12 mouse cellular contexts compared by ENCODE assay signal in genomic region chr7:143546554-143546953, GRCm38 (mm10). TPM values are rescaled to one million over a fixed set of nuclear protein-coding genes. Genes with fewer than 3 reads are reported as not detected.
DNase-seq lines count a peak whose midpoint lies in the region; ATAC-seq and TF ChIP-seq lines count a peak whose summit lies in the region.
"Had no signal": no experiment of that assay in that cellular context is flagged by ENCODE, and none has a peak within 500 bp of the region (broad histone marks: within the 10 kb centered on the region; RNA-seq: fewer than 3 reads in every experiment).

No protein-coding gene starts in this region.

- H3K9me3 ChIP-seq in lung, embryonic 16.5 days (ENCODE audit: control insufficient read depth, low read length): no peaks in the 10 kb centered on the region
- no peaks in the 10 kb centered on the region for H3K9me3 ChIP-seq in lung, postnatal 0 days (ENCODE audit: low read length)
- H3K9me3 ChIP-seq in limb, embryonic 13.5 days: no peaks in the 10 kb centered on the region
- no peaks in the 10 kb centered on the region for H3K9me3 ChIP-seq in neural tube, embryonic 15.5 days (replicated peaks)
- H3K9me3 ChIP-seq: limb, embryonic 15.5 days had no signal

- 0 out of 2 replicates have a peak overlapping the region, but pooled peaks have one; percentile 3 for H3K4me3 ChIP-seq in gastrocnemius, adult 2 months
- H3K4me3 ChIP-seq in lung, embryonic 16.5 days (ENCODE audit: low read length): no peak overlapping the region
- H3K4me3 ChIP-seq in lung, postnatal 0 days (ENCODE audit: low read depth, low read length): no peak overlapping the region
- H3K4me3 ChIP-seq in limb, embryonic 13.5 days: no peak overlapping the region
- H3K4me3 ChIP-seq in neural tube, embryonic 15.5 days (replicated peaks): no peak overlapping the region
- H3K4me3 ChIP-seq in layer of hippocampus, adult 2 months: no peak overlapping the region
- H3K4me3 ChIP-seq: limb, embryonic 15.5 days had no signal

- peaks cover 3% of the 10 kb centered on the region; the same call in 1 of the 2 replicates for H3K36me3 ChIP-seq in lung, embryonic 16.5 days (ENCODE audit: control insufficient read depth, insufficient read depth, low read length)
- H3K36me3 ChIP-seq in lung, postnatal 0 days (ENCODE audit: insufficient read depth, low read length): no peaks in the 10 kb centered on the region
- peaks cover 13% of the 10 kb centered on the region for H3K36me3 ChIP-seq in limb, embryonic 13.5 days
- H3K36me3 ChIP-seq in neural tube, embryonic 15.5 days: no peaks in the 10 kb centered on the region
- H3K36me3 ChIP-seq: limb, embryonic 15.5 days had no signal

- intact Hi-C loops in gastrocnemius, adult 2 months (cut with DNase I): no loop called here
- intact Hi-C loops in gastrocnemius, postnatal 14 days (cut with DNase I; ENCODE audit: low total_unique reads): no loop called here

- no peak for TF ChIP-seq EP300 in lung, postnatal 0 days (IDR thresholded peaks at IDR 0.05)

- H3K27ac ChIP-seq in gastrocnemius, adult 2 months: peak overlapping the region; percentile 32; the same call in 1 of the 2 replicates
- no peak overlapping the region for H3K27ac ChIP-seq in lung, embryonic 16.5 days (ENCODE audit: low read length)
- H3K27ac ChIP-seq in lung, postnatal 0 days (ENCODE audit: low read length): no peak overlapping the region
- H3K27ac ChIP-seq in limb, embryonic 13.5 days: no peak overlapping the region
- H3K27ac ChIP-seq in neural tube, embryonic 15.5 days (replicated peaks): no peak overlapping the region
- H3K27ac ChIP-seq in layer of hippocampus, adult 2 months: no peak overlapping the region
- H3K27ac ChIP-seq: limb, embryonic 15.5 days had no signal

- TF ChIP-seq CTCF in gastrocnemius, adult 2 months (IDR thresholded peaks at IDR 0.05): no peak
- no peak for TF ChIP-seq CTCF in lung, postnatal 0 days (IDR thresholded peaks at IDR 0.05)
- TF ChIP-seq CTCF in layer of hippocampus, adult 2 months (conservative IDR thresholded peaks at IDR 0.05): no peak

- H3K9ac ChIP-seq in lung, embryonic 16.5 days (ENCODE audit: low read length): peak overlapping the region; percentile 21; the same call in 1 of the 2 replicates
- H3K9ac ChIP-seq in lung, postnatal 0 days (replicated peaks; ENCODE audit: low read depth): no peak overlapping the region
- H3K9ac ChIP-seq in limb, embryonic 13.5 days: peak overlapping the region; percentile 60
- H3K9ac ChIP-seq in neural tube, embryonic 15.5 days (replicated peaks): 0 out of 2 replicates have a peak overlapping the region, but pooled peaks have one; percentile 18
- H3K9ac ChIP-seq: limb, embryonic 15.5 days had no signal

- no peak for ATAC-seq in lung, embryonic 16.5 days (ENCODE audit: low read depth)
- no peak for ATAC-seq in lung, postnatal 0 days
- no peak for ATAC-seq in limb, embryonic 13.5 days (ENCODE audit: low FRiP score, low read depth)
- ATAC-seq in neural tube, embryonic 15.5 days (ENCODE audit: low FRiP score): no peak
- no peak for ATAC-seq in megakaryocyte-erythroid progenitor cell, adult 5-6 weeks (replicated peaks; ENCODE audit: low FRiP score, low TSS enrichment, poor library complexity, severe bottlenecking)

- no peaks in the 10 kb centered on the region for H3K27me3 ChIP-seq in lung, embryonic 16.5 days (ENCODE audit: control insufficient read depth, insufficient read depth, low read depth, low read length)
- no peaks in the 10 kb centered on the region for H3K27me3 ChIP-seq in lung, postnatal 0 days (replicated peaks; ENCODE audit: insufficient read depth, low read length)
- H3K27me3 ChIP-seq in limb, embryonic 13.5 days: no peaks in the 10 kb centered on the region
- H3K27me3 ChIP-seq in neural tube, embryonic 15.5 days (replicated peaks): no peaks in the 10 kb centered on the region
- H3K27me3 ChIP-seq: limb, embryonic 15.5 days had no signal

- no peak overlapping the region for H3K4me2 ChIP-seq in lung, embryonic 16.5 days (ENCODE audit: low read depth, low read length)
- no peak overlapping the region for H3K4me2 ChIP-seq in lung, postnatal 0 days (replicated peaks; ENCODE audit: low read depth, low read length)
- H3K4me2 ChIP-seq in limb, embryonic 13.5 days (replicated peaks): peak overlapping the region; percentile 27
- no peak overlapping the region for H3K4me2 ChIP-seq in neural tube, embryonic 15.5 days
- H3K4me2 ChIP-seq: limb, embryonic 15.5 days had no signal

- H3K4me1 ChIP-seq in lung, embryonic 16.5 days (replicated peaks; ENCODE audit: control insufficient read depth, insufficient read depth, low read length): peaks cover 35% of the 10 kb centered on the region
- peaks cover 12% of the 10 kb centered on the region; the same call in 1 of the 2 replicates for H3K4me1 ChIP-seq in lung, postnatal 0 days (ENCODE audit: insufficient read depth, low read depth, low read length)
- H3K4me1 ChIP-seq in limb, embryonic 13.5 days: peaks cover 37% of the 10 kb centered on the region
- H3K4me1 ChIP-seq in neural tube, embryonic 15.5 days: peaks cover 57% of the 10 kb centered on the region

- DNase-seq in gastrocnemius, adult 2 months: no peak
- no peak for DNase-seq in gastrocnemius, postnatal 14 days
- DNase-seq in lung, postnatal 0 days (ENCODE audit: low spot score): no peak
- DNase-seq in layer of hippocampus, adult 2 months (ENCODE audit: low spot score in 2 of 2): no peak
- DNase-seq: cerebellum, adult 8-10 months; kidney, postnatal 14 days had no signal

- WGBS in lung, embryonic 16.5 days: 23% methylated on average over 2 of the region's 2 CpGs
- 26% methylated on average over 2 of the region's 2 CpGs for WGBS in lung, postnatal 0 days
- WGBS in limb, embryonic 13.5 days: 60% methylated on average over 2 of the region's 2 CpGs
- 75% methylated on average over 2 of the region's 2 CpGs for WGBS in neural tube, embryonic 15.5 days

RNA-seq across cellular contexts. Expression of gene Nap1l4, which starts 2.4 kb away (rescaled TPM):
- total RNA-seq in gastrocnemius, adult 2 months (2021): 100 to 1,000 TPM; 188 to 209 TPM
- total RNA-seq in gastrocnemius, postnatal 14 days (2021): 100 to 1,000 TPM; 158 to 159 TPM
- polyA plus RNA-seq in lung, embryonic 16.5 days (2015; fragmentation: Nextera tagmentation; extraction: Ambion mirVana): 225 and 227 TPM in 2 replicates
- polyA plus RNA-seq in lung, postnatal 0 days (2015; fragmentation: Nextera tagmentation; extraction: Ambion mirVana): 107 and 109 TPM in 2 replicates
- polyA plus RNA-seq in limb, embryonic 13.5 days (2015; fragmentation: Nextera tagmentation; extraction: Ambion mirVana): 281 and 285 TPM in 2 replicates
- polyA plus RNA-seq in neural tube, embryonic 15.5 days (2015; fragmentation: Nextera tagmentation; extraction: Ambion mirVana): 299 and 302 TPM in 2 replicates
- total RNA-seq in megakaryocyte-erythroid progenitor cell, adult 5-6 weeks (2014; fragmentation: Nextera tagmentation): 130 and 169 TPM in 2 replicates
- total RNA-seq in megakaryocyte-erythroid progenitor cell, adult 5-6 weeks (2017): 222 and 257 TPM in 2 replicates
- 100 to 1,000 TPM; 106 to 119 TPM for total RNA-seq in layer of hippocampus, adult 2 months (2021)

RNA-seq across cellular contexts. Expression of gene Phlda2, which starts 43.6 kb away (rescaled TPM):
- not detected for total RNA-seq in gastrocnemius, adult 2 months (2021)
- not detected for total RNA-seq in gastrocnemius, postnatal 14 days (2021)
- polyA plus RNA-seq in lung, embryonic 16.5 days (2015; fragmentation: Nextera tagmentation; extraction: Ambion mirVana): 5.4 and 6.2 TPM in 2 replicates
- 3.2 and 5.4 TPM in 2 replicates for polyA plus RNA-seq in lung, postnatal 0 days (2015; fragmentation: Nextera tagmentation; extraction: Ambion mirVana)
- polyA plus RNA-seq in limb, embryonic 13.5 days (2015; fragmentation: Nextera tagmentation; extraction: Ambion mirVana): 20.4 and 23.2 TPM in 2 replicates
- 1.0 and 1.3 TPM in 2 replicates for polyA plus RNA-seq in neural tube, embryonic 15.5 days (2015; fragmentation: Nextera tagmentation; extraction: Ambion mirVana)
- total RNA-seq in megakaryocyte-erythroid progenitor cell, adult 5-6 weeks (2014; fragmentation: Nextera tagmentation): 8.4 and 8.5 TPM in 2 replicates
- total RNA-seq in megakaryocyte-erythroid progenitor cell, adult 5-6 weeks (2017): 6.2 and 15.8 TPM in 2 replicates
- total RNA-seq in layer of hippocampus, adult 2 months (2021): not detected
- total RNA-seq: granulocyte monocyte progenitor cell, adult 5-6 weeks had no signal

RNA-seq across cellular contexts. Expression of gene Cars, which starts 53.3 kb away (rescaled TPM):
- total RNA-seq in gastrocnemius, adult 2 months (2021): 10 to 100 TPM; 37.2 to 42.3 TPM
- 10 to 100 TPM; 35.9 to 39.4 TPM for total RNA-seq in gastrocnemius, postnatal 14 days (2021)
- 56.6 and 59.1 TPM in 2 replicates for polyA plus RNA-seq in lung, embryonic 16.5 days (2015; fragmentation: Nextera tagmentation; extraction: Ambion mirVana)
- 24.4 and 26.4 TPM in 2 replicates for polyA plus RNA-seq in lung, postnatal 0 days (2015; fragmentation: Nextera tagmentation; extraction: Ambion mirVana)
- polyA plus RNA-seq in limb, embryonic 13.5 days (2015; fragmentation: Nextera tagmentation; extraction: Ambion mirVana): 58.5 and 62.8 TPM in 2 replicates
- 70.3 and 72.4 TPM in 2 replicates for polyA plus RNA-seq in neural tube, embryonic 15.5 days (2015; fragmentation: Nextera tagmentation; extraction: Ambion mirVana)
- 83.0 and 151 TPM in 2 replicates for total RNA-seq in megakaryocyte-erythroid progenitor cell, adult 5-6 weeks (2014; fragmentation: Nextera tagmentation)
- 82.1 and 85.1 TPM in 2 replicates for total RNA-seq in megakaryocyte-erythroid progenitor cell, adult 5-6 weeks (2017)
- total RNA-seq in layer of hippocampus, adult 2 months (2021): 10 to 100 TPM; 38.4 to 42.0 TPM

Comparison
In these comparisons a context has a peak if more than half of its experiments do, and no peak if none do; other contexts are left out.
1. RNA of gene Phlda2, which starts 43.6 kb away (total RNA-seq): 6.2 to 15.8 TPM in megakaryocyte-erythroid progenitor cell, adult 5-6 weeks; not detected in gastrocnemius, adult 2 months, not detected in gastrocnemius, postnatal 14 days and not detected in layer of hippocampus, adult 2 months; every median in the first group is over 4 times any median in the second.